Mouse (Mus musculus): ENCODE results near the gene Cct7. TPM values are rescaled to one million over a fixed set of nuclear protein-coding genes. Genes with fewer than 3 reads are reported as not detected.

Cct7 gene
- 58.7 and 60.7 TPM in 2 replicates for polyA plus RNA-seq (2012)

DNA sequence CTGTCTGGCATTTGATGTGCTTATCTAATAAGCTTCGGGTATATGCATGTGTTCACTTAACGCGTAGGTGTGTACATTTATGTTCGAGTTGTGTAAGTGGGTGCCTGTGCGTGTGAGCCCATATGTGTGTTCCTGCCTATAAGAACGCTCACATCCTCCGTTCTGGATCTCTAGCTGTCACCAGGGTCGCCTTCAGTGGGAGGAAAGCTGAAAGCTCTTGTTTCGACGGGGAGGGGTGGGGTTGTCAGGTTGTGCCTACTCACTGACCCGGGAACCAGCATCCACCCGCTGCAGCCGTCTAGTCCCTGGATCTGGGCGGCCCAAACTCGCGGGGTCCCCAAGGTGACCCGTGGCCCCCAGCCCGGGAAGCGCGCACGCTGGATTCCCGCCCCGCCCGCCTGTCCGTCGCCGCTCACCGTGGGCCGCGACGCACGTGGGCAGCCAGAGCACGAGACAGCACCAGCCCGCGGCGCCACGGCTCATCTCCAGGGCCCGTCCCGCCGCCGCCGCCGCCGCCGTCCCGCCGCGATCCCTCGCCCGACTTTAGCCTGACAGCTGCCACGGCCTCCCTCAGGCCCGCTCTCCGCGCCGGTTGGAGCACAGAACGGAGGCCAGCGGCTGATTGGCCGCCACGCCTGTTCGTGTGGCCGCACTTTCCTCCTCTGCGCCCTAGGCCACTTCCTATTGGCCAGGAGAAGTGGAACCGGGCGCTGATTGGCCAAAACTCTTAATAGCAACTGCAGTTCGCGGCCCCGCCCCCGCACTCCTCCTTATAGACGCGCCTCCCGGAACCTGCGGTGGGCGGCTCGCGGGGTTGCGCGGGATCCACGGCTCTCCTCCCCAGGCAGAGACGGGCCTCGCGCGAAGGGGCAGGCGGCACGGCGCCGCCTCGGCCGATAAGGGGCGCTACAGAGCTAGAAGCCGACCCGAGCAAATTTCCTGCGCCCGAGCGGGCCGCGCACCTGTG, at the start of gene Cct7:
Gene Cct7 (plus strand): TSS at position 818 of the 967 bp plus-strand sequence.
- no peak for TF ChIP-seq GATA1 (IDR thresholded peaks at IDR 0.05; ENCODE audit: low read length)

DNA sequence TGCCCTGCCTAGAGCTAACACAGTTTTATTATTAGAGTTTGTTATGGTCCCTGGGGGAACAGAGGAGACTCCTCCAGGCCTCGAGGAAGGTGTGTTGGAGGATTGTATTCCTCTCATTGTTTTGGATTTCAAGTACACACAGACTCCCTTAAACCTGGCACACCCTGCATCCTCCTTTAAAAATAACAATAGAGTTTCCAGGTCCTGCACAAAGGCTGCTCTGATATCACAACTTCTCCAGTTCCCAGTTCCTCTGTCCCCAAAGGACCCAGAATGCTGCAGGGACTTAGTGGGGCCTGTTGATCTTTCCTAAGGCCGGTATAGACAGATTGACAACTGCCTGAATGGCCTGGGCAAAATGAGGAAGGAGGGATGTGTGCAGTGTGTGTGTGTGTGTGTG, 48.7 kb upstream of the Cct7 start:
- TF ChIP-seq GATA1 (IDR thresholded peaks at IDR 0.05; ENCODE audit: low read length): no peak

- TF ChIP-seq GATA1 (IDR thresholded peaks at IDR 0.05; ENCODE audit: low read length): no peak
Observed at GRCm38 (mm10) chr6:85403039-85403438, 48.3 kb upstream of the Cct7 start.

DNA sequence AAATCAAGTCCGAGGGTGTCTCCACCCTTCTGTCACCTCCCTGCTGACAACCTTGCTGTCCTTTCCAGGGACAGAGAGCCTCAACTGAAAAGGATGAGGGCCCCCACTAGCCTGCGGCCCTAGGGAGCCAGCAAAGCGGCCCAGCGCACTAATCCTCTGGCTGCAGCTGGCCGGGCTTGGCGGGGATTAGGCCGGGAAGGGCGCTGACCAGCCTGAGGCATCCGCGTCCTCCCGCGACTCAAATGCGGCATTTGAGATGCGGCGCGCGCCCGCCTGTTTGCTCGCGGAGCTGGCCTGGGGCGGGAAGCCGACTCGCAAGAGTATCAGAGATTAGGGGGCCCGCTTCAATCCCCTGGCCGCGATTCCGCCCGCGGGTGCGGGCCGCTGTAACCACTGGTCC, 42.3 kb upstream of the Cct7 start:
- TF ChIP-seq GATA1 (IDR thresholded peaks at IDR 0.05; ENCODE audit: low read length): no peak

DNA sequence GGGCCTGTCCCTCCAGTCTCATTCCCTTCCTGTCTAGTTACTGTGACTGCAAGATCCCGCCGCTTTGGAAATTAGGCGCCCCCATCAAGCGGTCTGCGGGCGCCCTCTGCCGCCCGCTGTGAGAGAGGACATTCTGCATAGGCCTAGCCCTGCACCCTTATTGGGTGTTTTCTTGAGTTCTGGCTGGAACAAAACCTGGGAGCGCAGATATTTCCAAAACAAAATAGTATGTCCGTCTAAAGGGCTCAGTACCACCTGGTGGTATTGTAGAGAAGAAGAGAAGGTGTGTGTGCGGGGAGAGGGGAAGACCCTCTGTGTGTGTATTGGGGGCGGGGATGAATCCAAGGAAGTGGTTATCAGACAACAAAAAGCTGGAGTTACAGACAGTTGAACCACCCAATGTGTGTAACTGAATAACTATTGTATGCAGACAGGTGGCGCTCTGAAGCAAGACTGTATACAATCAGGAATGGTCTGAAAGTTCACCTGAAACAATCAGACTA, 40.5 kb upstream of the Cct7 start:
- no peak for TF ChIP-seq GATA1 (IDR thresholded peaks at IDR 0.05; ENCODE audit: low read length)

GRCm38 (mm10) chr6:85415829-85416228, 35.5 kb upstream of the Cct7 start:
- no peak for TF ChIP-seq GATA1 (IDR thresholded peaks at IDR 0.05; ENCODE audit: low read length)

DNA sequence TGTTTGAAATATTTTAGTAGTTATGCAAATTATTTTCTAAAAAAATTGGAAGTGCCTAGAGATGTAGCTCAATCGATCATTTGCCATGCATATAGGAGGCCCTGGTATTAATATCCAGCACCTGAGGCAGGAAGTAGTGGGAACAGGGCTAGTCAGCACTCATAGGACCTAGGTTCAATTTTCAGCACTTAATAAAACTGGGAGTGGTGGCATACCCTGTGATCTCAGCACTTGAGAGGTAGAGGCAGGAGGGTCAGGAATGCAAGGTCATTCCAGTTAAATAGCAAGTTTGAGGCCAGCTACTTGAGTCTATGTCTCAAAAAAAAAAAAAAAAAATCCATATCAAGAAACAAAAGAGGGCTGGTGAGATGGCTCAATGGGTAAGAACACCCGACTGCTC, 32.2 kb upstream of the Cct7 start:
- TF ChIP-seq GATA1 (IDR thresholded peaks at IDR 0.05; ENCODE audit: low read length): no peak

GRCm38 (mm10) chr6:85423836-85424379, 27.4 kb upstream of the Cct7 start, which contains the start of gene Noto:
Noto (plus strand) TSS chr6:85423886.
- TF ChIP-seq GATA1 (IDR thresholded peaks at IDR 0.05; ENCODE audit: low read length): no peak

DNA sequence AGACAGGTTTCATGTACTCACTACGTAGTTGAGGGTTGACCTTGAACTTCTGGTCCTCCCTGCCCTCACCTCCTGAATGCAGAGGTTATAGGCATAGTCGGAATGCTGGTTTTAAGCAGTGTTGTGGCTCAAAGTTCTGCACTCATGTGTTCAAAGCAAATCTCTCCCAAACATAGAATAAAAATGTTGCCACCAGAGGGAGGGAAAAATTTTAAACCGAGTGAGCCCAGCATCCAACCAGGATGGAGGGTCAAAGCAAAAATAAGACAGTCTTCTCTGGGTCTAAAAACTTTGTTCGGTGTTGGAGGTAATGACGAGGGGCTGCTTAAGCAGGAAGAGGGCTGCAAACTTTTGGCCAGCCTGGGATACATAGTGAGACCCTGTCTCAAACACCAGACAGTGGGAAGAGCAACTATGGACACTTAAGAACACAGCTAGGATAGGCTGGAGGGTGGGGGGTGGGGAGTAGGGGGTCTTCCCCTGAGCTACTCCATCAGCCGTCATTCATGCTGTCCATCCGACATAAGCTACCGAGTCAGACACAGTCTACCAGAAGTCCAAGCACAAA, 20.0 kb upstream of the Cct7 start:
- no peak for TF ChIP-seq GATA1 (IDR thresholded peaks at IDR 0.05; ENCODE audit: low read length)

DNA sequence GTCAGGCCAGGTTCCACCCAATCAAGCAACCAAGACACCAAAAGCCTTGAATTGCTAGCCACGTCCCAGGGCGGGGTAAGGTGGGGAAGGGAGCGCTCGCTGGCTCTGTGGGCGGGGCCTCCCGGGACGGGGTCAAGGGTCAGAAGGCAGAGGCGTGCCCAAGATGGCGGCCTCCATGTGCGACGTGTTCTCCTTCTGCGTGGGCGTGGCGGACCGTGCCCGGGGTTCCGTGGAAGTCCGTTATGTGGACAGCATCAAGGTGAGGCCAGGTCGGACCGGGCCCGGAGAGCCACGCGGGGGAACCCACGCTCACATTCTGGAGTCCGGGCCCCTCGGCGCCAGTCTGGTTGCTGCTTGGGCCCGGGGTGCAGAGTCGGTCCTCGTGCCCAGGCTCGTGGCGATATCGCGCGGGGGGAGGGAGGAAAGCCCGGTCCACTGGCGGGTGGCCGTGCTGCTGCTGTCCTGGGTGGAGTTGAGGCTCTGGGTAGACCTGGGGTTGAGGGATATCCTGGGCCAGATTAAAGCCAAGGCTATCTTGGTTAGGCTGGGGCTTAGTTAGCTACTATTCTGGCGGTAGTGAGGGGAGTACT, 19.4 kb upstream of the Cct7 start, which contains the start of gene Smyd5:
Gene Smyd5 (plus strand): TSS at position 148 of the 590 bp plus-strand sequence.
- TF ChIP-seq GATA1 (IDR thresholded peaks at IDR 0.05; ENCODE audit: low read length): no peak

GRCm38 (mm10) chr6:85433865-85434264, 17.4 kb upstream of the Cct7 start:
- no peak for TF ChIP-seq GATA1 (IDR thresholded peaks at IDR 0.05; ENCODE audit: low read length)

GRCm38 (mm10) chr6:85436204-85436603, 15.1 kb upstream of the Cct7 start:
- no peak for TF ChIP-seq GATA1 (IDR thresholded peaks at IDR 0.05; ENCODE audit: low read length)

DNA sequence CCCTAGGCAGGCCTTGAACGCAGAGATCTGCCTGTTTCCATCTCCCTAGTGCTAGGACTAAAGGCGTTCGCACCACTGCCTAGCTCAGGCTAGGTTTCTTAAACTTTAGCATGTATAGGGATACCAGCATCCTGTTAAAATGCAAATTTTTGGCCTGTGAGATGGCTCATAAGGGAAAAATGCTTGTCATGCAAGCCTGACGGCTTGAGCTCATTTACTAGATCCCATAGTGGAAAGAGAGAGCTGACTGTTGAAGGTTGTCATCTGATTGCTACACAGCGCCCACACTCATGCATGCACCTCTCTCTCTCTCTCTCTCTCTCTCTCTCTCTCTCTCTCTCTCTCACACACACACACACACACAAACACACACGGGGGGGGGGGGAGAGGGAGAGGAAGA, 14.7 kb upstream of the Cct7 start:
- TF ChIP-seq GATA1 (IDR thresholded peaks at IDR 0.05; ENCODE audit: low read length): no peak

DNA sequence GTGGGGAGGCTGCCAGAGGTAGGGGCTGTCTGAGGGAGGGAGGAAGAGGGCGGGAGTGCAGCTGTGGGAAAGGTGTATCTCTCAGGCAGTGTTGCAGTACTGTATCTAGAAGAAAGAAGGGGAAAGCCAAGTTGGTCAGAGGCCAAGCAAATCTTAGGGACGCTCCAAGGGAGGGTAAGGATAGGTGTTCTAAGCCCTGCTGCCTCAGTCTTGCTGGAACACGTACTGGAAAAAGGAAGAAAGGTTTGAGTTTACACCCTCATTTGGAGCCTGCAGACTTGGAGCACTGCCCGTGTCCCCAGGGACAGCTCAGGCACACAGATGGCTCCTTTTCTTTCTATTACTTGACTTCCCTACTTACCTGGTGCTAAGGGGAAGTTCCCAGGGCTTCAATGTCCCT, 10.2 kb upstream of the Cct7 start:
- TF ChIP-seq GATA1 (IDR thresholded peaks at IDR 0.05; ENCODE audit: low read length): no peak

GRCm38 (mm10) chr6:85443488-85444233, 7.7 kb upstream of the Cct7 start:
- no peak for TF ChIP-seq GATA1 (IDR thresholded peaks at IDR 0.05; ENCODE audit: low read length)

Data from G1E-ER4 (cell line).